Comparison of ENCODE assay signal across 7 mouse cellular contexts in genomic region chr11:97029686-97030417, GRCm38 (mm10). TPM values are rescaled to one million over a fixed set of nuclear protein-coding genes. Genes with fewer than 3 reads are reported as not detected.
DNase-seq lines count a peak whose midpoint lies in the region; ATAC-seq lines count a peak whose summit lies in the region.

Gene Scrn2, plus strand, starts transcription at chr11:97029938.

- H3K27ac ChIP-seq in limb, embryonic 11.5 days (replicated peaks; ENCODE audit: low read depth, low read length) = peak within 1 kb of the TSS; percentile 69
- H3K27ac ChIP-seq in midbrain, embryonic 13.5 days = peak within 1 kb of the TSS; percentile 75

- 3% methylated on average over 25 of the region's 25 CpGs for WGBS in limb, embryonic 11.5 days
- 1% methylated on average over 25 of the region's 25 CpGs for WGBS in midbrain, embryonic 13.5 days

- no peaks in the 10 kb centered on the region for H3K27me3 ChIP-seq in limb, embryonic 11.5 days (ENCODE audit: control insufficient read depth, insufficient read depth, low read length)
- peaks cover 6% of the 10 kb centered on the region for H3K27me3 ChIP-seq in midbrain, embryonic 13.5 days

- H3K9ac ChIP-seq in limb, embryonic 11.5 days (ENCODE audit: low read length) = peak within 1 kb of the TSS; percentile 84
- H3K9ac ChIP-seq in midbrain, embryonic 13.5 days (replicated peaks) = peak within 1 kb of the TSS; percentile 80

- peak within 1 kb of the TSS; percentile 57 for H3K4me3 ChIP-seq in limb, embryonic 11.5 days (ENCODE audit: low read depth, low read length)
- H3K4me3 ChIP-seq in midbrain, embryonic 13.5 days (replicated peaks) = peak within 1 kb of the TSS; percentile 68

- ATAC-seq in limb, embryonic 11.5 days (ENCODE audit: insufficient number of reproducible peaks, low FRiP score, low TSS enrichment, low read depth) = 0 out of 2 replicates have a peak, but pooled peaks have one; percentile 44
- peak; percentile 73 for ATAC-seq in midbrain, embryonic 13.5 days

- peaks cover 9% of the 10 kb centered on the region for H3K4me1 ChIP-seq in limb, embryonic 11.5 days (ENCODE audit: control insufficient read depth, insufficient read depth, low read length)
- H3K4me1 ChIP-seq in midbrain, embryonic 13.5 days (replicated peaks) = peaks cover 23% of the 10 kb centered on the region

- DNase-seq in adrenal gland, postnatal 10 days = peak; percentile 91
- peak; percentile 97 for DNase-seq in embryo, embryonic 9.5 days (ENCODE audit: extremely low spot score)
- DNase-seq in heart, adult 11 months = peak; percentile 98
- peak; percentile 91 for DNase-seq in kidney, adult 11 months
- peak; percentile 97 for DNase-seq in limb, embryonic 11.5 days (ENCODE audit: low spot score)
- peak; percentile 85 for DNase-seq in spleen, adult 12 weeks (ENCODE audit: low spot score)

- no peaks in the 10 kb centered on the region for H3K36me3 ChIP-seq in limb, embryonic 11.5 days (ENCODE audit: control insufficient read depth, insufficient read depth, low read length)
- 0 out of 2 replicates have a peak, but pooled peaks cover 5% of the 10 kb centered on the region for H3K36me3 ChIP-seq in midbrain, embryonic 13.5 days

- H3K4me2 ChIP-seq in limb, embryonic 11.5 days (ENCODE audit: low read depth, severe bottlenecking) = peak within 1 kb of the TSS; percentile 85
- peak within 1 kb of the TSS; percentile 69 for H3K4me2 ChIP-seq in midbrain, embryonic 13.5 days (replicated peaks)

- H3K9me3 ChIP-seq in limb, embryonic 11.5 days (ENCODE audit: control insufficient read depth, low read length) = no peaks in the 10 kb centered on the region
- no peaks in the 10 kb centered on the region for H3K9me3 ChIP-seq in midbrain, embryonic 13.5 days

RNA-seq across cellular contexts. Expression of gene Scrn2, which starts in this region (rescaled TPM):
- 10 to 100 TPM; 22.5 to 25.9 TPM for total RNA-seq in adrenal gland, postnatal 10 days (2021)
- polyA plus RNA-seq in limb, embryonic 11.5 days (2014; fragmentation: Nextera tagmentation; extraction: Ambion mirVana) = 31.9 and 34.4 TPM in 2 replicates
- 18.4 and 18.6 TPM in 2 replicates for polyA plus RNA-seq in midbrain, embryonic 13.5 days (2015; fragmentation: Nextera tagmentation; extraction: Ambion mirVana)

Comparison
In these comparisons a context has a peak if more than half of its experiments do, and no peak if none do; other contexts are left out.
1. Peak in every context shown above with its lines: DNase-seq, ATAC-seq, H3K4me3 ChIP-seq and H3K27ac ChIP-seq.